In genomic region chr10:66913187-66913586, GRCm38 (mm10) we compare ENCODE assay signal across 10 mouse cellular contexts.
DNase-seq lines count a peak whose midpoint lies in the region; ATAC-seq and TF ChIP-seq lines count a peak whose summit lies in the region.
"Had no signal": no experiment of that assay in that cellular context is flagged by ENCODE, and none has a peak within 500 bp of the region (broad histone marks: within the 10 kb centered on the region; RNA-seq: fewer than 3 reads in every experiment).

No protein-coding gene starts in this region.

- no peaks in the 10 kb centered on the region for H3K27me3 ChIP-seq in kidney, adult 2 months (replicated peaks; ENCODE audit: control insufficient read depth, insufficient read depth, low read length)
- H3K27me3 ChIP-seq in midbrain, embryonic 12.5 days = peaks cover 2% of the 10 kb centered on the region; the same call in 1 of the 2 replicates
- no peaks in the 10 kb centered on the region for H3K27me3 ChIP-seq in midbrain, embryonic 13.5 days
- no peaks in the 10 kb centered on the region for H3K27me3 ChIP-seq in limb, embryonic 14.5 days (ENCODE audit: control insufficient read depth, insufficient read depth, low read length)
- H3K27me3 ChIP-seq: limb, embryonic 15.5 days had no signal

- no peaks in the 10 kb centered on the region for H3K36me3 ChIP-seq in kidney, adult 2 months (ENCODE audit: control insufficient read depth, insufficient read depth, low read length)
- no peaks in the 10 kb centered on the region for H3K36me3 ChIP-seq in midbrain, embryonic 12.5 days
- H3K36me3 ChIP-seq in midbrain, embryonic 13.5 days = no peaks in the 10 kb centered on the region
- H3K36me3 ChIP-seq in limb, embryonic 14.5 days (ENCODE audit: control insufficient read depth, insufficient read depth, low read length) = no peaks in the 10 kb centered on the region
- H3K36me3 ChIP-seq: limb, embryonic 15.5 days had no signal

- H3K4me1 ChIP-seq in kidney, adult 2 months (ENCODE audit: control insufficient read depth, insufficient read depth, low read length) = peaks cover 18% of the 10 kb centered on the region
- peaks cover 22% of the 10 kb centered on the region for H3K4me1 ChIP-seq in midbrain, embryonic 12.5 days
- peaks cover 27% of the 10 kb centered on the region for H3K4me1 ChIP-seq in midbrain, embryonic 13.5 days (replicated peaks)
- H3K4me1 ChIP-seq in limb, embryonic 14.5 days (ENCODE audit: control insufficient read depth, insufficient read depth, low read length) = peaks cover 23% of the 10 kb centered on the region

- 61% methylated on average over 14 of the region's 14 CpGs for WGBS in kidney, adult 2 months
- 70% methylated on average over 14 of the region's 14 CpGs for WGBS in midbrain, embryonic 12.5 days
- WGBS in midbrain, embryonic 13.5 days = 79% methylated on average over 14 of the region's 14 CpGs
- WGBS in limb, embryonic 14.5 days = 72% methylated on average over 14 of the region's 14 CpGs

- no peaks in the 10 kb centered on the region for H3K9me3 ChIP-seq in midbrain, embryonic 12.5 days
- no peaks in the 10 kb centered on the region for H3K9me3 ChIP-seq in midbrain, embryonic 13.5 days
- H3K9me3 ChIP-seq in limb, embryonic 14.5 days (ENCODE audit: control insufficient read depth, low read length) = no peaks in the 10 kb centered on the region
- H3K9me3 ChIP-seq: limb, embryonic 15.5 days had no signal

- no peak for TF ChIP-seq CTCF in kidney, adult 2 months (conservative IDR thresholded peaks at IDR 0.05; ENCODE audit: insufficient read depth, insufficient read length, low read depth, low read length)

- H3K27ac ChIP-seq in kidney, adult 2 months (ENCODE audit: insufficient read depth, low read depth, low read length) = 0 out of 2 replicates have a peak overlapping the region, but pooled peaks have one; percentile 2
- no peak overlapping the region for H3K27ac ChIP-seq in midbrain, embryonic 12.5 days (replicated peaks)
- H3K27ac ChIP-seq in midbrain, embryonic 13.5 days = no peak overlapping the region
- no peak overlapping the region for H3K27ac ChIP-seq in limb, embryonic 14.5 days (replicated peaks; ENCODE audit: low read depth, low read length)
- H3K27ac ChIP-seq: limb, embryonic 15.5 days had no signal

- DNase-seq in heart, adult 11 months = peak; percentile 90
- DNase-seq in heart, adult 8-10 months (ENCODE audit: low spot score) = no peak
- no peak for DNase-seq in kidney, adult 2 months
- no peak for DNase-seq in kidney, postnatal 4 days
- DNase-seq in limb, embryonic 14.5 days (ENCODE audit: low spot score) = no peak
- DNase-seq in frontal cortex, postnatal 10 days (ENCODE audit: low spot score in 2 of 2) = no peak

- H3K4me3 ChIP-seq in kidney, adult 2 months (ENCODE audit: insufficient read depth, low read depth, low read length) = no peak overlapping the region
- no peak overlapping the region for H3K4me3 ChIP-seq in midbrain, embryonic 12.5 days
- H3K4me3 ChIP-seq in midbrain, embryonic 13.5 days (replicated peaks) = no peak overlapping the region
- H3K4me3 ChIP-seq in limb, embryonic 14.5 days (replicated peaks; ENCODE audit: low read length) = no peak overlapping the region
- H3K4me3 ChIP-seq: limb, embryonic 15.5 days had no signal

- H3K4me2 ChIP-seq in midbrain, embryonic 12.5 days (replicated peaks) = no peak overlapping the region
- H3K4me2 ChIP-seq in midbrain, embryonic 13.5 days (replicated peaks) = no peak overlapping the region
- 0 out of 2 replicates have a peak overlapping the region, but pooled peaks have one; percentile 4 for H3K4me2 ChIP-seq in limb, embryonic 14.5 days (replicated peaks; ENCODE audit: low read depth, low read length, severe bottlenecking)
- H3K4me2 ChIP-seq: limb, embryonic 15.5 days had no signal

- ATAC-seq in midbrain, embryonic 12.5 days (ENCODE audit: low FRiP score, low read depth) = peak; percentile 12; the same call in 1 of the 2 replicates
- ATAC-seq in midbrain, embryonic 13.5 days = no peak
- no peak for ATAC-seq in limb, embryonic 14.5 days (ENCODE audit: low FRiP score, low read depth)
- ATAC-seq: inflammation-experienced regulatory T-cells, adult 6 months had no signal

- H3K9ac ChIP-seq in midbrain, embryonic 12.5 days (replicated peaks) = no peak overlapping the region
- H3K9ac ChIP-seq in midbrain, embryonic 13.5 days (replicated peaks) = no peak overlapping the region
- no peak overlapping the region for H3K9ac ChIP-seq in limb, embryonic 14.5 days (ENCODE audit: low read depth, low read length, severe bottlenecking)
- H3K9ac ChIP-seq: limb, embryonic 15.5 days had no signal

- no peak for TF ChIP-seq POLR2A in kidney, adult 2 months (IDR thresholded peaks at IDR 0.05; ENCODE audit: low read depth, low read length)
- no peak for TF ChIP-seq POLR2A in limb, embryonic 14.5 days (IDR thresholded peaks at IDR 0.05; ENCODE audit: borderline replicate concordance, extremely low read depth, insufficient read depth, insufficient read length)
